9 mouse cellular contexts compared by ENCODE assay signal in the genomic region with DNA sequence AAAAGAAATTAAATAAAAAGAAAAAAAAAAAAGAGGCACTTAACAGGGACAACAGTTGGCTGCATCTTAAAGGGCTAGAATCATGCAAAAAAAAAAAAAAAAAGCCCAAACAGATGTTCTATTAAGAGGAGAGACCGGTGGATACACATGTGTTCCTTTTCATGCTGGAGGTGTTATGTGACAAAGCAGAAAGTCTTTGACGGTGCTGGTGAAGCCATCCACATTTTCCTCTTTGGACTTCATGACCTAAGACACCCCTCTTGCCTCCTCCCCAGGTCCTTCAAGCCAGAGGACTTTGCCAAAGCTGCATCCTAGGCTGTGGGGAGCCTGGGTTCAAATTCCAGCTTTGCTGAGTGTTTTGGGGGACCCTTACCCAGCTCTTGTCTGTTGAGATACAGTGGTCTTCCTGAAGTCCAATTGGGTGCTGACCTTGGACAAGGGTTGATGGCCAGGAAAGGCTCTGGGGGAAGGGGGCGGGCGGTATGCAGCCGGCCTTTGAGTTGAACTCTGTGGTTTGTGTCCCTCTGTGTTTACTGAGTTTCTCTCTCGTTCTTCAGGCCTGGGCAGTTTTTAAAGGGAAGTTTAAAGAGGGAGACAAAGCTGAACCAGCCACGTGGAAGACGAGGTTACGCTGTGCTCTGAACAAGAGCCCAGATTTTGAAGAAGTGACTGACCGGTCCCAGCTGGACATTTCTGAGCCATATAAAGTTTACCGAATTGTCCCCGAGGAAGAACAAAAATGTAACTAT. TPM values are rescaled to one million over a fixed set of nuclear protein-coding genes. Genes with fewer than 3 reads are reported as not detected.
DNase-seq lines count a peak whose midpoint lies in the region; ATAC-seq lines count a peak whose summit lies in the region.
"Had no signal": no experiment of that assay in that cellular context is flagged by ENCODE, and none has a peak within 500 bp of the region (broad histone marks: within the 10 kb centered on the region; RNA-seq: fewer than 3 reads in every experiment).

No protein-coding gene starts in this region.

- peaks cover 12% of the 10 kb centered on the region for H3K27me3 ChIP-seq in liver, embryonic 12.5 days (replicated peaks)

- no peak overlapping the region for H3K9ac ChIP-seq in liver, embryonic 12.5 days

- no peak for DNase-seq in liver
- DNase-seq in kidney, postnatal 14 days, result peak; percentile 74
- no peak for DNase-seq in gastrocnemius, postnatal 10 days
- no peak for DNase-seq in MN1 (ENCODE audit: low spot score)
- DNase-seq in cerebellum, postnatal 25 days, result no peak
- DNase-seq: thymus, postnatal 36 days had no signal

- no peak overlapping the region for H3K4me2 ChIP-seq in liver, embryonic 12.5 days

- no peak for ATAC-seq in liver, embryonic 12.5 days
- ATAC-seq in granulocyte monocyte progenitor cell, adult 5-6 weeks (replicated peaks; ENCODE audit: poor library complexity, severe bottlenecking), result peak; percentile 18; the same call in 1 of the 2 replicates
- ATAC-seq in megakaryocyte progenitor cell, adult 5-6 weeks (replicated peaks; ENCODE audit: poor library complexity), result 0 out of 2 replicates have a peak, but pooled peaks have one; percentile 18

- no peaks in the 10 kb centered on the region for H3K9me3 ChIP-seq in liver, embryonic 12.5 days (replicated peaks)

- 36% methylated on average over 12 of the region's 12 CpGs for WGBS in liver, embryonic 12.5 days (ENCODE audit: insufficient replicate concordance)

- no peak overlapping the region for H3K4me3 ChIP-seq in liver, embryonic 12.5 days

- no peaks in the 10 kb centered on the region for H3K36me3 ChIP-seq in liver, embryonic 12.5 days

- H3K4me1 ChIP-seq in liver, embryonic 12.5 days, result peaks cover 21% of the 10 kb centered on the region

- H3K27ac ChIP-seq in liver, embryonic 12.5 days, result peak overlapping the region; percentile 17; the same call in 1 of the 2 replicates

RNA-seq across cellular contexts. Expression of gene Irf8, which starts 7.2 kb away (rescaled TPM):
- polyA plus RNA-seq in liver, embryonic 12.5 days (2016; fragmentation: Nextera tagmentation; extraction: Ambion mirVana), result 10.6 TPM in 2 replicates
- 213 and 215 TPM in 2 replicates for total RNA-seq in granulocyte monocyte progenitor cell, adult 5-6 weeks (2014; fragmentation: Nextera tagmentation)
- total RNA-seq in granulocyte monocyte progenitor cell, adult 5-6 weeks (2017), result 171 and 196 TPM in 2 replicates
- 80.9 and 119 TPM in 2 replicates for total RNA-seq in megakaryocyte progenitor cell, adult 5-6 weeks (2015)
- total RNA-seq in megakaryocyte progenitor cell, adult 5-6 weeks (2017), result 154 and 205 TPM in 2 replicates
- total RNA-seq in gastrocnemius, postnatal 10 days (2021), result 1 to 10 TPM; 2.0 to 2.6 TPM

Comparison
In these comparisons a context has a peak if more than half of its experiments do, and no peak if none do; other contexts are left out.
1. RNA of gene Irf8, which starts 7.2 kb away (total RNA-seq): 171 to 215 TPM in granulocyte monocyte progenitor cell, adult 5-6 weeks and 80.9 to 205 TPM in megakaryocyte progenitor cell, adult 5-6 weeks; 2.0 to 2.6 TPM in gastrocnemius, postnatal 10 days; every median in the first group is over 10 times any median in the second.